Mouse (Mus musculus) lung, embryonic 14.5 days (tissue): ENCODE results near the gene Mast2. TPM values are rescaled to one million over a fixed set of nuclear protein-coding genes. Genes with fewer than 3 reads are reported as not detected.
A peak's percentile ranks its signal among the peaks of the same experiment; 100 is the strongest.

ENCODE experiments used
- ATAC-seq: fragments of 200-750 bp; cut with Nextera tagmentation; 2 replicates; pipeline ENCODE4 v1.8.0; 2017; ENCODE audit warnings: mild to moderate bottlenecking, moderate TSS enrichment, moderate library complexity; ENCODE audit not compliant: insufficient read depth
- DNase-seq: peaks from one replicate; pipeline ENCODE4 v3.0.0-alpha.2; 2015
- H3K27ac ChIP-seq: fragments of 300-500 bp; sonication (generic); 2 replicates; pipeline ENCODE4 v1.5.1; 2014; ENCODE audit warnings: low read depth, mild to moderate bottlenecking, moderate library complexity
- H3K27me3 ChIP-seq: fragments of 300-500 bp; sonication (generic); 2 replicates; pipeline ENCODE4 v1.6.1; 2014; ENCODE audit warnings: low read length, control low read depth; ENCODE audit not compliant: insufficient read depth
- H3K36me3 ChIP-seq: fragments of 300-500 bp; sonication (generic); 2 replicates; pipeline ENCODE4 v1.6.1; 2014; ENCODE audit warnings: control low read depth; ENCODE audit not compliant: insufficient read depth
- H3K4me1 ChIP-seq: fragments of 300-500 bp; sonication (generic); 2 replicates; pipeline ENCODE4 v1.6.1; 2014; ENCODE audit warnings: antibody characterized with exemption, control low read depth; ENCODE audit not compliant: insufficient read depth
- H3K4me2 ChIP-seq: fragments of 300-500 bp; sonication (generic); 2 replicates; pipeline ENCODE4 v1.6.1; 2014; ENCODE audit warnings: mild to moderate bottlenecking
- H3K4me3 ChIP-seq: fragments of 300-500 bp; sonication (generic); 2 replicates; pipeline ENCODE4 v1.5.1; 2014; ENCODE audit warnings: low read depth, low read length
- H3K9ac ChIP-seq: fragments of 300-500 bp; sonication (generic); 2 replicates; pipeline ENCODE4 v1.6.1; 2014
- H3K9me3 ChIP-seq: fragments of 300-500 bp; sonication (generic); 2 replicates; pipeline ENCODE4 v1.6.1; 2016; ENCODE audit warnings: low read depth, low read length, control low read depth
- CTCF ChIP-seq: IDR thresholded peaks from 2 replicates; pipeline ENCODE4 v1.5.1; 2016; ENCODE audit warnings: antibody characterized with exemption, low read depth
- WGBS: fragments of 180-500 bp; shearing (Covaris S2); extraction: QIAGEN DNeasy Blood & Tissue Kit; methylation state at CpG from one replicate; pipeline ENCODE4 v1.1.7; 2014; 5-methylcytosine and 5-hydroxymethylcytosine counted together
- polyA plus RNA-seq: library from polyadenylated mRNA; unstranded; fragments of >200 nt; fragmentation: Nextera tagmentation; extraction: Ambion mirVana; gene quantifications from 2 replicates; pipeline ENCODE4 v1.2.1, GENCODE M21; 2014

The Mast2 gene
- polyA plus RNA-seq, 1 experiment from 2014 or later = 37.3 TPM

- H3K9ac ChIP-seq = no peak overlapping the region
- H3K27ac ChIP-seq = no peak overlapping the region
- H3K36me3 ChIP-seq = no peaks in the 10 kb centered on the region
- H3K27me3 ChIP-seq = no peaks in the 10 kb centered on the region
- no peak for ATAC-seq
- no peak for DNase-seq
- no peak overlapping the region for H3K4me2 ChIP-seq
- H3K9me3 ChIP-seq = no peaks in the 10 kb centered on the region
- no peak overlapping the region for H3K4me3 ChIP-seq
- H3K4me1 ChIP-seq = no peaks in the 10 kb centered on the region
- TF ChIP-seq CTCF = no peak
Measured at GRCm38 (mm10) chr4:116449951-116450350, 14.0 kb downstream of the Mast2 start.

GRCm38 (mm10) chr4:116448673-116449072 lies 15.3 kb downstream of the Mast2 start:
- no peak overlapping the region for H3K27ac ChIP-seq
- peak; percentile 75 for TF ChIP-seq CTCF
- no peak overlapping the region for H3K4me2 ChIP-seq
- no peaks in the 10 kb centered on the region for H3K36me3 ChIP-seq
- 49% methylated on average over 8 of the region's 8 CpGs for WGBS
- no peaks in the 10 kb centered on the region for H3K4me1 ChIP-seq
- H3K9ac ChIP-seq = no peak overlapping the region
- no peaks in the 10 kb centered on the region for H3K9me3 ChIP-seq
- no peak overlapping the region for H3K4me3 ChIP-seq
- DNase-seq = peak; percentile 73
- ATAC-seq = no peak
- no peaks in the 10 kb centered on the region for H3K27me3 ChIP-seq

GRCm38 (mm10) chr4:116439383-116439782 lies 24.6 kb downstream of the Mast2 start:
- Histone ChIP-seq H3K4me2 (no peak overlapping the region), H3K27ac (no peak overlapping the region), H3K9me3 (no peaks in the 10 kb centered on the region), H3K4me1 (no peaks in the 10 kb centered on the region), H3K36me3 (0 out of 2 replicates have a peak, but pooled peaks cover under 1% of the 10 kb centered on the region), H3K9ac (no peak overlapping the region), H3K4me3 (no peak overlapping the region), H3K27me3 (no peaks in the 10 kb centered on the region)
- no peak for TF ChIP-seq CTCF
- ATAC-seq (no peak), DNase-seq (no peak)
- WGBS = 96% methylated on average over 1 of the region's 1 CpGs

GRCm38 (mm10) chr4:116438561-116438960 lies 25.4 kb downstream of the Mast2 start:
- no peaks in the 10 kb centered on the region for H3K27me3 ChIP-seq
- no peak for TF ChIP-seq CTCF
- no peak overlapping the region for H3K4me2 ChIP-seq
- no peak overlapping the region for H3K9ac ChIP-seq
- no peak overlapping the region for H3K4me3 ChIP-seq
- no peaks in the 10 kb centered on the region for H3K4me1 ChIP-seq
- DNase-seq (peak; percentile 5), ATAC-seq (no peak)
- no peak overlapping the region for H3K27ac ChIP-seq
- H3K9me3 ChIP-seq = no peaks in the 10 kb centered on the region
- H3K36me3 ChIP-seq = peaks cover 9% of the 10 kb centered on the region

GRCm38 (mm10) chr4:116435626-116436025 lies 28.4 kb downstream of the Mast2 start:
- peak; percentile 15 for DNase-seq
- TF ChIP-seq CTCF = peak; percentile 47
- no peaks in the 10 kb centered on the region for H3K4me1 ChIP-seq
- H3K9ac ChIP-seq = no peak overlapping the region
- H3K9me3 ChIP-seq = no peaks in the 10 kb centered on the region
- no peaks in the 10 kb centered on the region for H3K27me3 ChIP-seq
- ATAC-seq = no peak
- no peak overlapping the region for H3K4me3 ChIP-seq
- H3K27ac ChIP-seq = no peak overlapping the region
- 93% methylated on average over 4 of the region's 4 CpGs for WGBS
- peaks cover 12% of the 10 kb centered on the region for H3K36me3 ChIP-seq
- H3K4me2 ChIP-seq = no peak overlapping the region

GRCm38 (mm10) chr4:116422186-116422585 lies 41.8 kb downstream of the Mast2 start:
- Histone ChIP-seq H3K4me2 (no peak overlapping the region), H3K27me3 (no peaks in the 10 kb centered on the region), H3K27ac (no peak overlapping the region), H3K4me1 (no peaks in the 10 kb centered on the region), H3K9ac (no peak overlapping the region), H3K36me3 (peaks cover 11% of the 10 kb centered on the region; the same call in 1 of the 2 replicates), H3K9me3 (no peaks in the 10 kb centered on the region), H3K4me3 (no peak overlapping the region)
- WGBS = 79% methylated on average over 1 of the region's 1 CpGs
- DNase-seq (no peak), ATAC-seq (no peak)
- no peak for TF ChIP-seq CTCF

- Histone ChIP-seq H3K36me3 (peaks cover 11% of the 10 kb centered on the region; the same call in 1 of the 2 replicates), H3K4me2 (no peak overlapping the region), H3K27me3 (no peaks in the 10 kb centered on the region), H3K4me1 (no peaks in the 10 kb centered on the region), H3K27ac (no peak overlapping the region), H3K9ac (no peak overlapping the region), H3K4me3 (no peak overlapping the region), H3K9me3 (no peaks in the 10 kb centered on the region)
- DNase-seq = no peak
- ATAC-seq = no peak
- TF ChIP-seq CTCF = no peak
- 82% methylated on average over 3 of the region's 3 CpGs for WGBS
Measured at GRCm38 (mm10) chr4:116421170-116421569, 42.8 kb downstream of the Mast2 start.

GRCm38 (mm10) chr4:116412993-116413392 lies 51.0 kb downstream of the Mast2 start:
- no peak for TF ChIP-seq CTCF

More at GRCm38 (mm10) chr4:116412993-116413392, 51.0 kb downstream of the Mast2 start:
- H3K4me1 ChIP-seq = no peaks in the 10 kb centered on the region
- H3K9me3 ChIP-seq = no peaks in the 10 kb centered on the region
- H3K36me3 ChIP-seq = no peaks in the 10 kb centered on the region
- DNase-seq (no peak), ATAC-seq (no peak)
- no peak overlapping the region for H3K9ac ChIP-seq
- H3K27me3 ChIP-seq = no peaks in the 10 kb centered on the region
- no peak overlapping the region for H3K4me2 ChIP-seq
- WGBS = 42% methylated on average over 1 of the region's 1 CpGs
- H3K4me3 ChIP-seq = no peak overlapping the region
- H3K27ac ChIP-seq = no peak overlapping the region
